Mouse (Mus musculus) kidney, adult 2 months (tissue): ENCODE measurements around the gene Bcl7c. TPM values are rescaled to one million over a fixed set of nuclear protein-coding genes. Genes with fewer than 3 reads are reported as not detected.
A peak's percentile ranks its signal among the peaks of the same experiment; 100 is the strongest.

Experiments
- DNase-seq: peaks from one replicate; pipeline ENCODE4 v3.0.0; 2021
- H3K27ac ChIP-seq: fragments of 200-500 bp; 2 replicates; pipeline ENCODE4 v1.5.1; 2012; ENCODE audit warnings: low read depth, low read length, control low read depth, inconsistent platforms; ENCODE audit not compliant: insufficient read depth
- H3K27me3 ChIP-seq: fragments of 200-500 bp; replicated peaks from 2 replicates; pipeline ENCODE4 v1.6.1; 2012; ENCODE audit warnings: mild to moderate bottlenecking, moderate library complexity, low read length, inconsistent platforms; ENCODE audit not compliant: control insufficient read depth, insufficient read depth
- H3K36me3 ChIP-seq: fragments of 200-500 bp; 2 replicates; pipeline ENCODE4 v1.6.1; 2012; ENCODE audit warnings: mild to moderate bottlenecking, moderate library complexity, low read length, inconsistent platforms; ENCODE audit not compliant: control insufficient read depth, insufficient read depth
- H3K4me1 ChIP-seq: fragments of 200-500 bp; 2 replicates; pipeline ENCODE4 v1.6.1; 2011; ENCODE audit warnings: low read length; ENCODE audit not compliant: control insufficient read depth, insufficient read depth
- H3K4me3 ChIP-seq: fragments of 200-500 bp; 2 replicates; pipeline ENCODE4 v1.5.1; 2011; ENCODE audit warnings: mild to moderate bottlenecking, low read depth, low read length, control low read depth; ENCODE audit not compliant: insufficient read depth
- CTCF ChIP-seq: fragments of 200-500 bp; conservative IDR thresholded peaks from 2 replicates; pipeline ENCODE4 v1.5.1; 2011; ENCODE audit warnings: low read depth, mild to moderate bottlenecking, control low read depth, low read length, moderate library complexity, mixed read lengths; ENCODE audit not compliant: insufficient read depth, insufficient read length
- POLR2A ChIP-seq: fragments of 200-500 bp; IDR thresholded peaks from one replicate; pipeline ENCODE4 v1.6.1; 2011; ENCODE audit warnings: low read depth, low read length, control low read depth
- WGBS: fragments of 180-500 bp; shearing (Covaris S2); methylation state at CpG from one replicate; pipeline ENCODE4 v1.1.7; 2018; 5-methylcytosine and 5-hydroxymethylcytosine counted together
- polyA plus RNA-seq: library from polyadenylated mRNA; depleted of rRNA; stranded (reverse); fragments of >200 nt; gene quantifications from 2 replicates; pipeline ENCODE4 v1.2.3, GENCODE M21; 2012

The Bcl7c gene
- polyA plus RNA-seq, 1 experiment = 24.5 TPM

GRCm38 (mm10) chr7:127730170-127730569 lies 21.4 kb upstream of the Bcl7c start:
- Histone ChIP-seq H3K27ac (no peak overlapping the region), H3K4me1 (no peaks in the 10 kb centered on the region), H3K4me3 (no peak overlapping the region), H3K36me3 (no peaks in the 10 kb centered on the region), H3K27me3 (no peaks in the 10 kb centered on the region)
- 67% methylated on average over 4 of the region's 4 CpGs for WGBS
- TF ChIP-seq CTCF (no peak), POLR2A (no peak)
- DNase-seq = no peak

DNA sequence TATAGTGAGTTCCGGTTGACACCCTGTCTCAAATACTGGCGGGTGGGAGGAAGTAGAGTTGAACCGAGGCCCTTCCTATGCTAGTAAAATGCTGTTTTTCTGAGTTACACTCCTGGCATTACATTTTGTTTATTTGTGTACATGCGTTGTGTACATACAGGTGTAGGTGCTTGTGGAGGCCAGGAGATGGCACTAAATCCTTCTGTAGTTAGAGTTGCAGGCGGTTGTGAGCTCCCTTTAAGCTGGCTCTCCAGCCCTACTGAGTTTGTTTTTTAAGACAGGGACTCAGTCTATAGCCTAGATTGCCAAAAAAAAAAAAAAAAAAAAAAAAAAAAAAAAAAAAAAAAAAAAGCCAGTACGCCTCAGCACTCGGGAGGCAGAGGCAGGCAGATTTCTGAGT lies 19.2 kb upstream of the Bcl7c start:
- no peak overlapping the region for H3K27ac ChIP-seq
- TF ChIP-seq CTCF (peak; percentile 9; the same call in 1 of the 2 replicates), POLR2A (no peak)
- no peaks in the 10 kb centered on the region for H3K36me3 ChIP-seq
- H3K4me3 ChIP-seq = no peak overlapping the region
- WGBS = 83% methylated on average over 7 of the region's 7 CpGs
- no peak for DNase-seq
- no peaks in the 10 kb centered on the region for H3K27me3 ChIP-seq
- no peaks in the 10 kb centered on the region for H3K4me1 ChIP-seq

GRCm38 (mm10) chr7:127725924-127726323 lies 17.2 kb upstream of the Bcl7c start:
- 81% methylated on average over 6 of the region's 6 CpGs for WGBS

GRCm38 (mm10) chr7:127725490-127725889 lies 16.8 kb upstream of the Bcl7c start:
- TF ChIP-seq POLR2A (no peak), CTCF (no peak)
- WGBS = 71% methylated on average over 2 of the region's 2 CpGs
- H3K36me3 ChIP-seq = no peaks in the 10 kb centered on the region
- no peak for DNase-seq
- no peaks in the 10 kb centered on the region for H3K4me1 ChIP-seq
- no peak overlapping the region for H3K27ac ChIP-seq
- H3K27me3 ChIP-seq = no peaks in the 10 kb centered on the region
- no peak overlapping the region for H3K4me3 ChIP-seq

More at GRCm38 (mm10) chr7:127725924-127726323, 17.2 kb upstream of the Bcl7c start:
- Histone ChIP-seq H3K27me3 (no peaks in the 10 kb centered on the region), H3K36me3 (no peaks in the 10 kb centered on the region), H3K27ac (no peak overlapping the region), H3K4me3 (no peak overlapping the region), H3K4me1 (no peaks in the 10 kb centered on the region)
- no peak for DNase-seq
- TF ChIP-seq CTCF = no peak
- TF ChIP-seq POLR2A = no peak

DNA sequence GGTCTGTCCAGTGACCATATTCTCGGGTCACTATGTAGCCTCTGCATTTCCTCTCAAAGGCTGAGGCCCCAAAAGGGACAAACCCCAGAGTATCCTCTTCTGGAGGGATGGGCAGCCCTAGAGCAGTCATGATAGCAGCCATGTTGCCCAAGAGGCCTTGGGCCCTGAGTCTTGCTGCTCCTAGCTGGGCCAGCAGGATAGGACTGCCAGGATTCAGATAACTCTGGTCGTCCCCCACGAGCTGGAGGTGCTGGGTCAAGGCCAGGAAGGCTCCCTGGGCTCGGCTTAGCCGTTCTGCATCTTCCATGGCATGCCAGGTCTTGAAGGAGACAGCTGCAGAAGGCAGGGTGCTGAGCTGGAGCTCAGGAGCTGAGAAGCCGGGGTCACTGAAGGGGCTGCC lies 10.5 kb upstream of the Bcl7c start:
- Histone ChIP-seq H3K36me3 (no peaks in the 10 kb centered on the region), H3K4me1 (no peaks in the 10 kb centered on the region), H3K4me3 (no peak overlapping the region), H3K27ac (no peak overlapping the region), H3K27me3 (no peaks in the 10 kb centered on the region)
- WGBS = 91% methylated on average over 6 of the region's 6 CpGs
- no peak for DNase-seq
- TF ChIP-seq POLR2A = no peak
- TF ChIP-seq CTCF = no peak

- Histone ChIP-seq H3K27ac (no peak overlapping the region), H3K4me3 (no peak overlapping the region), H3K36me3 (no peaks in the 10 kb centered on the region), H3K27me3 (no peaks in the 10 kb centered on the region), H3K4me1 (no peaks in the 10 kb centered on the region)
- DNase-seq = no peak
- 92% methylated on average over 6 of the region's 6 CpGs for WGBS
- TF ChIP-seq POLR2A = no peak
These were observed 9.6 kb upstream of the Bcl7c start for GRCm38 (mm10) chr7:127718339-127718738.

GRCm38 (mm10) chr7:127716992-127717391 lies 8.3 kb upstream of the Bcl7c start:
- no peak overlapping the region for H3K4me3 ChIP-seq
- H3K27ac ChIP-seq = no peak overlapping the region
- TF ChIP-seq CTCF (no peak; the same call in 1 of the 2 replicates), POLR2A (no peak)
- H3K4me1 ChIP-seq = peaks cover 3% of the 10 kb centered on the region; the same call in 1 of the 2 replicates
- H3K36me3 ChIP-seq = no peaks in the 10 kb centered on the region
- 1% methylated on average over 41 of the region's 41 CpGs for WGBS
- no peaks in the 10 kb centered on the region for H3K27me3 ChIP-seq
- peak; percentile 81 for DNase-seq

- Histone ChIP-seq H3K4me3 (no peak overlapping the region), H3K4me1 (peaks cover 11% of the 10 kb centered on the region; the same call in 1 of the 2 replicates), H3K36me3 (no peaks in the 10 kb centered on the region), H3K27me3 (no peaks in the 10 kb centered on the region), H3K27ac (no peak overlapping the region)
- no peak for TF ChIP-seq CTCF
- TF ChIP-seq POLR2A = no peak
- DNase-seq = no peak
- 83% methylated on average over 4 of the region's 4 CpGs for WGBS
These were observed 6.1 kb upstream of the Bcl7c start for GRCm38 (mm10) chr7:127714816-127715215.
